Mouse (Mus musculus) megakaryocyte, embryonic 14.5 days (primary cell): ENCODE measurements at regions not wholly inside any gene's neighbourhood (a gene's known extent, or its start where the extent isn't known, plus 50 kb on each side); places are given as distances from the start of the nearest gene placed in this dataset.

Experiments used
- FLI1 ChIP-seq: IDR thresholded peaks from 2 replicates; pipeline ENCODE4 v1.6.1; 2012; ENCODE audit warnings: low read length, inconsistent platforms, mixed read lengths
- GATA1 ChIP-seq: IDR thresholded peaks from 3 replicates; pipeline ENCODE4 v1.6.1; 2012; ENCODE audit warnings: mixed read lengths, low read length, inconsistent platforms, borderline replicate concordance

GRCm38 (mm10) chr5:119271234-119271852 is 399.1 kb upstream of the Tbx3 start:
- TF ChIP-seq FLI1 (no peak), GATA1 (no peak)
